Mouse (Mus musculus) midbrain, embryonic 16.5 days (tissue): ENCODE results near the gene Ctnna2. TPM values are rescaled to one million over a fixed set of nuclear protein-coding genes. Genes with fewer than 3 reads are reported as not detected.

Source experiments
- ATAC-seq: fragments of 200-750 bp; cut with Nextera tagmentation; 2 replicates; pipeline ENCODE4 v1.8.0; 2017; ENCODE audit warnings: moderate TSS enrichment
- H3K27ac ChIP-seq: fragments of 300-500 bp; sonication (generic); 2 replicates; pipeline ENCODE4 v1.5.1; 2014; ENCODE audit warnings: mild to moderate bottlenecking, low read length, mixed read lengths
- H3K27me3 ChIP-seq: fragments of 300-500 bp; sonication (generic); 2 replicates; pipeline ENCODE4 v1.6.1; 2014; ENCODE audit warnings: low read depth, low read length, mixed read lengths; ENCODE audit not compliant: control insufficient read depth, insufficient read depth
- H3K36me3 ChIP-seq: fragments of 300-500 bp; sonication (generic); 2 replicates; pipeline ENCODE4 v1.6.1; 2014; ENCODE audit warnings: mild to moderate bottlenecking, low read length, moderate library complexity, mixed read lengths; ENCODE audit not compliant: control insufficient read depth, insufficient read depth
- H3K4me1 ChIP-seq: fragments of 300-500 bp; sonication (generic); 2 replicates; pipeline ENCODE4 v1.6.1; 2014; ENCODE audit warnings: mild to moderate bottlenecking, low read length, mixed read lengths; ENCODE audit not compliant: control insufficient read depth, insufficient read depth
- H3K4me2 ChIP-seq: fragments of 300-500 bp; sonication (generic); 2 replicates; pipeline ENCODE4 v1.6.1; 2014; ENCODE audit warnings: mild to moderate bottlenecking, low read length, mixed read lengths
- H3K4me3 ChIP-seq: fragments of 300-500 bp; sonication (generic); 2 replicates; pipeline ENCODE4 v1.5.1; 2014; ENCODE audit warnings: low read depth, mild to moderate bottlenecking, low read length, moderate library complexity, mixed read lengths
- H3K9ac ChIP-seq: fragments of 300-500 bp; sonication (generic); 2 replicates; pipeline ENCODE4 v1.6.1; 2014; ENCODE audit warnings: low read depth, low read length, mixed read lengths
- H3K9me3 ChIP-seq: fragments of 300-500 bp; sonication (generic); replicated peaks from 2 replicates; pipeline ENCODE4 v1.6.1; 2014; ENCODE audit warnings: mild to moderate bottlenecking, low read length, mixed read lengths; ENCODE audit not compliant: control insufficient read depth, poor library complexity, severe bottlenecking
- WGBS: fragments of 180-500 bp; shearing (Covaris S2); extraction: QIAGEN DNeasy Blood & Tissue Kit; methylation state at CpG from one replicate; pipeline ENCODE4 v1.1.7; 2014; 5-methylcytosine and 5-hydroxymethylcytosine counted together
- polyA plus RNA-seq: library from polyadenylated mRNA; unstranded; fragments of >200 nt; fragmentation: Nextera tagmentation; extraction: Ambion mirVana; gene quantifications from 2 replicates; pipeline ENCODE4 v1.2.1, GENCODE M21; 2015

Gene Ctnna2
- polyA plus RNA-seq, 1 experiment from 2014 or later: 146 TPM

GRCm38 (mm10) chr6:77516515-77516914, 463.0 kb downstream of the Ctnna2 start:
- Histone ChIP-seq H3K27ac (no peak overlapping the region), H3K27me3 (no peaks in the 10 kb centered on the region), H3K4me3 (no peak overlapping the region), H3K36me3 (no peaks in the 10 kb centered on the region), H3K9me3 (no peaks in the 10 kb centered on the region), H3K4me1 (peaks cover 8% of the 10 kb centered on the region; the same call in 1 of the 2 replicates), H3K9ac (no peak overlapping the region), H3K4me2 (no peak overlapping the region)
- ATAC-seq: no peak
- 68% methylated on average over 2 of the region's 2 CpGs for WGBS

- Histone ChIP-seq H3K9ac (no peak overlapping the region), H3K27ac (no peak overlapping the region), H3K4me3 (no peak overlapping the region), H3K9me3 (no peaks in the 10 kb centered on the region), H3K27me3 (no peaks in the 10 kb centered on the region), H3K36me3 (no peaks in the 10 kb centered on the region), H3K4me2 (no peak overlapping the region), H3K4me1 (peaks cover 13% of the 10 kb centered on the region)
- 6% methylated on average over 5 of the region's 5 CpGs for WGBS
- no peak for ATAC-seq
These were observed 467.7 kb downstream of the Ctnna2 start for GRCm38 (mm10) chr6:77511805-77512204.

GRCm38 (mm10) chr6:77491721-77492120, 487.8 kb downstream of the Ctnna2 start:
- Histone ChIP-seq H3K36me3 (no peaks in the 10 kb centered on the region), H3K9me3 (no peaks in the 10 kb centered on the region), H3K4me2 (no peak overlapping the region), H3K9ac (no peak overlapping the region), H3K4me3 (no peak overlapping the region), H3K27me3 (no peaks in the 10 kb centered on the region), H3K4me1 (no peaks in the 10 kb centered on the region), H3K27ac (no peak overlapping the region)
- ATAC-seq: no peak
- 90% methylated on average over 5 of the region's 5 CpGs for WGBS

DNA sequence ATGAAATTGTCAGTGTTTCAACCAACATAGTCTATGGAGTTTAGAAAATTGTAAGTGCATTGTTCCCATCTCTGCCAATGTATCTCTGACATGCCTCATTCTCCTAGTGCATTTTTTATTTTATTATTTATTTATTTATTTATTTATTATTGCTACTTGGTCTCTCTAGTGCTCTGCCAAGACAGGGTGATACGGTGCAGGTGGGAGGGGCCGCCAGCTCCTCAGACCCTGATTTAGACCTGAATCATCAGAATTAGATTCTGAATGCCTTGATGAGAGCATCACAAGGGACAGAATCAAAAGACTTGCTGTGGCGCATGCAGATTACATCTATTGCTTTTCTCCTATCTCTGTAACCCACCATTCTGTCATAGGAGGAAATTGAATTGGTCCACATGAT, 492.8 kb downstream of the Ctnna2 start:
- Histone ChIP-seq H3K9ac (no peak overlapping the region), H3K4me3 (no peak overlapping the region), H3K9me3 (0 out of 2 replicates have a peak, but pooled peaks cover 2% of the 10 kb centered on the region), H3K4me2 (no peak overlapping the region), H3K36me3 (no peaks in the 10 kb centered on the region), H3K4me1 (0 out of 2 replicates have a peak, but pooled peaks cover 3% of the 10 kb centered on the region), H3K27ac (no peak overlapping the region), H3K27me3 (no peaks in the 10 kb centered on the region)
- 76% methylated on average over 3 of the region's 3 CpGs for whole genome bisulfite sequencing
- ATAC-seq: peak; percentile 36; the same call in 1 of the 2 replicates

- 85% methylated on average over 3 of the region's 3 CpGs for WGBS
- ATAC-seq: no peak
- no peaks in the 10 kb centered on the region for H3K27me3 ChIP-seq
- H3K27ac ChIP-seq: no peak overlapping the region
- H3K36me3 ChIP-seq: no peaks in the 10 kb centered on the region
- H3K9ac ChIP-seq: no peak overlapping the region
- 0 out of 2 replicates have a peak, but pooled peaks cover 2% of the 10 kb centered on the region for H3K9me3 ChIP-seq
- no peak overlapping the region for H3K4me3 ChIP-seq
- H3K4me1 ChIP-seq: 0 out of 2 replicates have a peak, but pooled peaks cover 5% of the 10 kb centered on the region
- no peak overlapping the region for H3K4me2 ChIP-seq
These were observed 497.4 kb downstream of the Ctnna2 start for GRCm38 (mm10) chr6:77482081-77482480.

DNA sequence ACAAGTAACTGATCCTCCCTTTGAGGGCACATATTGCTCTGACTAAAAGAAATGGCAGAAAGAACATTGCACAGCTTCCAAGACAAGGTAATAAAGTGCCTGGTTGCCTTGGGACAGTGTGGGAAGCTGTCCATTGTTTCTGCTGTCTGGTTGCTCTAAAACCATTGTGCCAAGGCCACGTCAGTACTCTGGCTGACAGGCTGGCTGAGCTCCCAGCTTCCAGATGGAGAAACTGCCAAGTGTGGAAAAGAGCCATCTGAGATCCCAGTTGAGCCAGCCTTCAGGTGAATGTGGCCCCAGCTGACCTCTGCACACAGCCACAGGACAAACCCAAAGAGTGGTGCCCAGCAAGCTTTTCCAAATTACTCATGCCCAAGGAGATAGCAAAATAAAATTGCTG, 504.1 kb downstream of the Ctnna2 start:
- Histone ChIP-seq H3K9ac (no peak overlapping the region), H3K27me3 (no peaks in the 10 kb centered on the region), H3K4me2 (no peak overlapping the region), H3K4me1 (0 out of 2 replicates have a peak, but pooled peaks cover 2% of the 10 kb centered on the region), H3K9me3 (no peaks in the 10 kb centered on the region), H3K4me3 (no peak overlapping the region), H3K27ac (no peak overlapping the region), H3K36me3 (no peaks in the 10 kb centered on the region)
- WGBS: 40% methylated on average over 1 of the region's 1 CpGs
- ATAC-seq: peak; percentile 32; the same call in 1 of the 2 replicates

DNA sequence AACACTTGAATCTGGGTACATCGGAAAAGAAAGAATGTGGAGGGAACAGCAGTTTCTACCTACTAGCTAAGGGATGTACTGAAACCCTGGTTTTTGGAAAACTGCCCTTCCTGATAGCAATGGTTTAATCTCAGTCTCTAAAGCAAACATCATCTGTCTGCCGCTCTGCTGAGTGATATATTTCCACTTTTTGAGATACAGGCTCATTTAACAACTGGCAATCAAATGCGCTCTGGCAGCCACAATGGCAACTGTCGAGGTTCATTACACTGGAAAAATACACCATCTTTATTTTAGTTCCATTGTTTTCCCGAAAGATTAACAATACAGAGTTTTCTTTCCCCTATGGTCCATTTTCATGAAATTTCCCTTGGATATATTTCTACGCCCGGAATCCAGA, 506.2 kb downstream of the Ctnna2 start:
- Histone ChIP-seq H3K27me3 (no peaks in the 10 kb centered on the region), H3K36me3 (no peaks in the 10 kb centered on the region), H3K4me1 (no peaks in the 10 kb centered on the region), H3K4me2 (no peak overlapping the region), H3K9me3 (no peaks in the 10 kb centered on the region), H3K4me3 (no peak overlapping the region), H3K27ac (no peak overlapping the region), H3K9ac (no peak overlapping the region)
- 82% methylated on average over 7 of the region's 7 CpGs for WGBS
- ATAC-seq: no peak

DNA sequence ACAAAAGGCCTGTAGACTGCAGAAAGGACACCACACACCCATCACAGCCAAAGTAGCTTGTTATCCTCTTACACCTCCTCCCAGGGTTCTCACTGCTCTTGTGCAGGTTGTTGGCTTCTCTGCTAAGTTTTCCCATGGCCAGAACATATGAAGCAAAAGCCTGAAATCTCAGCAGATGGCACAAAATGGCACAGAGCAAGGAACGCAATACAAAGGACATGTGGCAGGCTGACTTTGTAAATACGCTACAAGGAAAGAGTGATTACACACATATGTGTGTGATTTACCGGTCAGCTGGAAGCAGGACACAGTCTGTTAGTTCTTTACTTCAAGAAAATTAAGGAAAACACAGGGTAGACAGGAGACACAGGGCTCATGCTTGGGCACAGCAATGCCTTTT, 511.4 kb downstream of the Ctnna2 start:
- H3K9me3 ChIP-seq: no peaks in the 10 kb centered on the region
- no peak overlapping the region for H3K27ac ChIP-seq
- H3K27me3 ChIP-seq: no peaks in the 10 kb centered on the region
- 86% methylated on average over 3 of the region's 3 CpGs for WGBS
- ATAC-seq: no peak
- H3K4me1 ChIP-seq: no peaks in the 10 kb centered on the region
- H3K36me3 ChIP-seq: no peaks in the 10 kb centered on the region
- no peak overlapping the region for H3K4me2 ChIP-seq
- H3K4me3 ChIP-seq: no peak overlapping the region
- no peak overlapping the region for H3K9ac ChIP-seq

DNA sequence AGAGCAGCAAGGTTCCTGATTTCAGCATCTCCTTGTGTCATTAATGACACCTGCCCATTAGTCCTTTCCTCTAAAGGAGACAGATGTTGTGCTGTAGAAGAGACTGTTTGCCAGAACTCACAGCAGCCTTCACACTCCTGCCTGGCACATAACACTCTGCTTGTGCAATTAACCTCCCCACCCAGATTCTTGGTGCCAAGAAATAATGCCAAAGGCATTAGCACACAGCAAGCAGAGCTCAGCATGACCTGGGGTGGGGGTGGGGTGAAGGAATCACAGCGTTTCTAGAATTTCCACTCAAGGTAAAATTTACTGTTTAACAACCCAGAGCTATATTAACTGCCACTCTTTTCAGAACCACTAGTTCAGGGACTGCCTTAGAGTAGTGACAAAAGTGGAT, 516.8 kb downstream of the Ctnna2 start:
- Histone ChIP-seq H3K4me2 (no peak overlapping the region), H3K4me3 (no peak overlapping the region), H3K27me3 (no peaks in the 10 kb centered on the region), H3K36me3 (no peaks in the 10 kb centered on the region), H3K9me3 (no peaks in the 10 kb centered on the region), H3K4me1 (no peaks in the 10 kb centered on the region), H3K27ac (no peak overlapping the region), H3K9ac (no peak overlapping the region)
- ATAC-seq: no peak
- WGBS: 30% methylated on average over 1 of the region's 1 CpGs
